Mouse (Mus musculus) MEL (cell line): ENCODE measurements around the gene Nup88.

Source experiments
- CTCF ChIP-seq, 3 experiments: IDR thresholded peaks in 2 of 3; conservative IDR thresholded peaks in 1 of 3; 2 replicates each; pipeline ENCODE4 v1.5.1; 2011 to 2012; ENCODE audit warnings: low read length in 3 of 3, low read depth in 2 of 3, mild to moderate bottlenecking in 2 of 3, improper control_type of control experiment in 1 of 3, inconsistent platforms in 1 of 3, mixed read lengths in 1 of 3, moderate library complexity in 1 of 3; ENCODE audit not compliant: control insufficient read depth in 1 of 3, insufficient read depth in 1 of 3, poor library complexity in 1 of 3, severe bottlenecking in 1 of 3
- MXI1 ChIP-seq: IDR thresholded peaks from 2 replicates; pipeline ENCODE4 v1.6.1; 2011; ENCODE audit warnings: mild to moderate bottlenecking, low read depth, low read length, improper control_type of control experiment

GRCm38 (mm10) chr11:70982557-70983228 is 12.9 kb upstream of the Nup88 start, which contains the start of gene C1qbp:
- TF ChIP-seq MXI1: peak; percentile 100
- peak; percentile 87 to 100 (median 94) for TF ChIP-seq CTCF (IDR thresholded peaks at IDR 0.05 in 2 of 3, conservative IDR thresholded peaks at IDR 0.05 in 1 of 3; ENCODE audit: control insufficient read depth in 1 of 3, insufficient read depth in 1 of 3, low read depth in 2 of 3, low read length in 3 of 3, poor library complexity in 1 of 3, severe bottlenecking in 1 of 3)
